Mouse (Mus musculus): ENCODE measurements at regions not wholly inside any gene's neighbourhood (a gene's known extent, or its start where the extent isn't known, plus 50 kb on each side); places are given as distances from the start of the nearest gene placed in this dataset.

GRCm38 (mm10) chr1:98192671-98193070, 97.2 kb upstream of the Pam start:
- DNase-seq = no peak

GRCm38 (mm10) chr1:98192044-98192484, 96.6 kb upstream of the Pam start:
- no peak for DNase-seq

GRCm38 (mm10) chr1:98191331-98191730, 95.9 kb upstream of the Pam start:
- no peak for DNase-seq

- peak in 1 of 2 experiments; percentile 4 for DNase-seq
Measured at GRCm38 (mm10) chr1:98190741-98191140, 95.3 kb upstream of the Pam start.

GRCm38 (mm10) chr1:98189991-98190471, 94.6 kb upstream of the Pam start:
- DNase-seq = peak; percentile 40 to 41

GRCm38 (mm10) chr1:98180372-98180771, 84.9 kb upstream of the Pam start:
- no peak for DNase-seq

GRCm38 (mm10) chr1:98179030-98179429, 83.6 kb upstream of the Pam start:
- peak; percentile 11 to 18 for DNase-seq

- DNase-seq = no peak
Measured at GRCm38 (mm10) chr1:98174811-98175132, 79.3 kb upstream of the Pam start.

GRCm38 (mm10) chr1:98173907-98174810, 78.7 kb upstream of the Pam start:
- no peak for DNase-seq

- no peak for DNase-seq
Measured at GRCm38 (mm10) chr1:98173431-98173830, 78.0 kb upstream of the Pam start.

GRCm38 (mm10) chr1:98171291-98171690, 75.8 kb upstream of the Pam start:
- no peak for DNase-seq

GRCm38 (mm10) chr1:98169352-98169751, 73.9 kb upstream of the Pam start:
- no peak for DNase-seq

GRCm38 (mm10) chr1:98167800-98168199, 72.4 kb upstream of the Pam start:
- no peak for DNase-seq

GRCm38 (mm10) chr1:98162639-98162927, 67.1 kb upstream of the Pam start:
- DNase-seq = no peak

GRCm38 (mm10) chr1:98161882-98162638, 66.6 kb upstream of the Pam start:
- DNase-seq = no peak

- no peak for DNase-seq
Measured at GRCm38 (mm10) chr1:98158969-98159368, 63.5 kb upstream of the Pam start.

- no peak for DNase-seq
Measured at GRCm38 (mm10) chr1:98147361-98147760, 51.9 kb upstream of the Pam start.
